Mouse (Mus musculus) ES-Bruce4 (cell line): Measurements from ENCODE around the gene Ap4b1.

ENCODE experiments used
- CTCF ChIP-seq: IDR thresholded peaks from one replicate; pipeline ENCODE4 v1.8.1; 2011; ENCODE audit warnings: low read depth, low read length
- EP300 ChIP-seq: IDR thresholded peaks from 2 replicates; pipeline ENCODE4 v1.6.1; 2011; ENCODE audit warnings: low read depth, low read length; ENCODE audit not compliant: insufficient read depth

DNA sequence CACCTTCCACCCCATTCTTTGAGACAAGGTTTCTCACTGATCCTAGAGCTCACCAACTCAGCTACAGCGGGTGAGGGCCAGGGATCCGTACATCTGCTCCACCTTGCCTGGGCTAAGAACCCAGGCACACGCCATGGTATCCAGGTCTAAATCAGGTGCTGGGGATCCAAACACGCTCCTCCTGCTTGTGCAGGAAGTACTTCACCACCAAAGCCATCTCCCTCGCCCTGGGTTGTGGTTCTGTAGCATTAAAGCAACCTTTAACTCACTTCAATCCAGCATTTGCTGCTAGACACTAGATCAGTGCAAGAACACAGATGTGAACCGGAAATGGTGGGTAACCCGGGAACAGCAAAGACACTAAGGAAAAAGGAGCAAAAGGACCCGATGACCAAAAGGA, 42.6 kb downstream of the Ap4b1 start:
- TF ChIP-seq CTCF (no peak), EP300 (no peak)
